18 mouse cellular contexts compared by ENCODE assay signal in genomic region chr10:43308105-43308810, GRCm38 (mm10).
"Had no signal": no experiment of that assay in that cellular context is flagged by ENCODE, and none has a peak within 500 bp of the region (broad histone marks: within the 10 kb centered on the region; RNA-seq: fewer than 3 reads in every experiment).

No protein-coding gene starts in this region.

- H3K9me3 ChIP-seq: limb, embryonic 10.5 days; limb, embryonic 13.5 days; liver, embryonic 15.5 days; neural tube, embryonic 12.5 days had no signal

- H3K27ac ChIP-seq: limb, embryonic 10.5 days; limb, embryonic 13.5 days; liver, embryonic 12.5 days; liver, embryonic 15.5 days; macrophage; neural tube, embryonic 12.5 days had no signal

- ATAC-seq: liver, embryonic 12.5 days; lung, postnatal 0 days had no signal

- H3K4me2 ChIP-seq: limb, embryonic 13.5 days; liver, embryonic 12.5 days; liver, embryonic 15.5 days; lung, embryonic 14.5 days; neural tube, embryonic 12.5 days had no signal

- DNase-seq: kidney, adult 18-20 months; kidney, adult 9 months; kidney, postnatal 14 days; kidney, postnatal 4 days; liver; lung, embryonic 14.5 days; midbrain, embryonic 14.5 days; retina, postnatal 1 day; right cerebral cortex, postnatal 25 days; spleen, adult 18-20 months; thymus, postnatal 4 days had no signal

- H3K27me3 ChIP-seq: limb, embryonic 13.5 days; liver, embryonic 12.5 days; liver, embryonic 15.5 days; neural tube, embryonic 12.5 days had no signal

- H3K36me3 ChIP-seq: limb, embryonic 10.5 days; limb, embryonic 13.5 days; neural tube, embryonic 12.5 days had no signal

- H3K4me3 ChIP-seq: limb, embryonic 10.5 days; limb, embryonic 13.5 days; liver, embryonic 12.5 days; liver, embryonic 15.5 days; neural tube, embryonic 12.5 days had no signal

- H3K9ac ChIP-seq: limb, embryonic 13.5 days; liver, embryonic 12.5 days; liver, embryonic 15.5 days; lung, embryonic 14.5 days; neural tube, embryonic 12.5 days had no signal
